ENCODE assay signal across 12 mouse cellular contexts in genomic region chr2:31636742-31637141, GRCm38 (mm10). TPM values are rescaled to one million over a fixed set of nuclear protein-coding genes. Genes with fewer than 3 reads are reported as not detected.
DNase-seq lines count a peak whose midpoint lies in the region; ATAC-seq lines count a peak whose summit lies in the region.
"Had no signal": no experiment of that assay in that cellular context is flagged by ENCODE, and none has a peak within 500 bp of the region (broad histone marks: within the 10 kb centered on the region; RNA-seq: fewer than 3 reads in every experiment).

No protein-coding gene starts in this region.

- H3K9ac ChIP-seq in heart, embryonic 13.5 days = no peak overlapping the region
- no peak overlapping the region for H3K9ac ChIP-seq in hindbrain, embryonic 12.5 days
- H3K9ac ChIP-seq in midbrain, embryonic 14.5 days (replicated peaks; ENCODE audit: low read length) = 0 out of 2 replicates have a peak overlapping the region, but pooled peaks have one; percentile 0

- no peak for ATAC-seq in heart, embryonic 13.5 days (ENCODE audit: extremely low read depth, insufficient number of reproducible peaks, low FRiP score, low TSS enrichment)
- peak; percentile 85 for ATAC-seq in hindbrain, embryonic 12.5 days (ENCODE audit: low FRiP score)
- ATAC-seq in midbrain, embryonic 14.5 days (ENCODE audit: low FRiP score, low TSS enrichment) = peak; percentile 74

- 1% methylated on average over 31 of the region's 35 CpGs for WGBS in heart, embryonic 13.5 days
- 0% methylated on average over 35 of the region's 35 CpGs for WGBS in hindbrain, embryonic 12.5 days
- WGBS in midbrain, embryonic 14.5 days = under 1% methylated on average over 35 of the region's 35 CpGs

- peak overlapping the region; percentile 35 for H3K4me3 ChIP-seq in heart, embryonic 13.5 days
- H3K4me3 ChIP-seq in hindbrain, embryonic 12.5 days = peak overlapping the region; percentile 8
- peak overlapping the region; percentile 29 for H3K4me3 ChIP-seq in midbrain, embryonic 14.5 days (replicated peaks; ENCODE audit: low read depth, low read length)
- H3K4me3 ChIP-seq: erythroblast, embryonic 14.5 days; megakaryocyte, embryonic 14.5 days had no signal

- no peak overlapping the region for H3K27ac ChIP-seq in heart, embryonic 13.5 days (replicated peaks)
- no peak overlapping the region for H3K27ac ChIP-seq in hindbrain, embryonic 12.5 days
- peak overlapping the region; percentile 32; the same call in 1 of the 2 replicates for H3K27ac ChIP-seq in midbrain, embryonic 14.5 days (replicated peaks; ENCODE audit: low read depth, low read length)

- peaks cover 38% of the 10 kb centered on the region for H3K4me1 ChIP-seq in heart, embryonic 13.5 days
- H3K4me1 ChIP-seq in hindbrain, embryonic 12.5 days = peaks cover 62% of the 10 kb centered on the region
- H3K4me1 ChIP-seq in midbrain, embryonic 14.5 days (ENCODE audit: control insufficient read depth, insufficient read depth, low read length) = peaks cover 32% of the 10 kb centered on the region

- no peaks in the 10 kb centered on the region for H3K36me3 ChIP-seq in heart, embryonic 13.5 days
- H3K36me3 ChIP-seq in hindbrain, embryonic 12.5 days = no peaks in the 10 kb centered on the region
- no peaks in the 10 kb centered on the region for H3K36me3 ChIP-seq in midbrain, embryonic 14.5 days (ENCODE audit: control insufficient read depth, insufficient read depth, low read length)

- peak overlapping the region; percentile 55 for H3K4me2 ChIP-seq in heart, embryonic 13.5 days
- H3K4me2 ChIP-seq in hindbrain, embryonic 12.5 days (replicated peaks) = peak overlapping the region; percentile 39
- H3K4me2 ChIP-seq in midbrain, embryonic 14.5 days (ENCODE audit: low read length) = peak overlapping the region; percentile 49

- H3K9me3 ChIP-seq in heart, embryonic 13.5 days = no peaks in the 10 kb centered on the region
- H3K9me3 ChIP-seq in hindbrain, embryonic 12.5 days (replicated peaks) = no peaks in the 10 kb centered on the region
- H3K9me3 ChIP-seq in midbrain, embryonic 14.5 days (ENCODE audit: control insufficient read depth, low read length) = no peaks in the 10 kb centered on the region
- H3K9me3 ChIP-seq: megakaryocyte, embryonic 14.5 days had no signal

- H3K27me3 ChIP-seq in heart, embryonic 13.5 days (replicated peaks) = peaks cover 100% of the 10 kb centered on the region
- peaks cover 99% of the 10 kb centered on the region for H3K27me3 ChIP-seq in hindbrain, embryonic 12.5 days
- peaks cover 89% of the 10 kb centered on the region for H3K27me3 ChIP-seq in midbrain, embryonic 14.5 days (ENCODE audit: control insufficient read depth, insufficient read depth, low read length)

- intact Hi-C loops in heart, postnatal 14 days (cut with DNase I) = no loop called here

- DNase-seq in heart, postnatal 14 days = no peak
- DNase-seq in R1 (ENCODE audit: low read depth, low spot score) = peak; percentile 38
- DNase-seq in midbrain, embryonic 14.5 days = peak; percentile 78
- no peak for DNase-seq in right cerebral cortex, postnatal 4 days
- no peak for DNase-seq in kidney, postnatal 4 days
- DNase-seq in adrenal gland, postnatal 25 days = no peak

RNA-seq across cellular contexts. Expression of gene Prdm12, which starts 3.1 kb away (rescaled TPM):
- not detected in 2 replicates for polyA plus RNA-seq in heart, embryonic 13.5 days (2015; fragmentation: Nextera tagmentation; extraction: Ambion mirVana)
- total RNA-seq in heart, postnatal 14 days (2021) = not detected
- 6.7 and 10.4 TPM in 2 replicates for polyA plus RNA-seq in hindbrain, embryonic 12.5 days (2016; fragmentation: Nextera tagmentation; extraction: Ambion mirVana)
- polyA plus RNA-seq in midbrain, embryonic 14.5 days (2014; fragmentation: Nextera tagmentation; extraction: Ambion mirVana) = 3.1 and 4.7 TPM in 2 replicates
- not detected in 2 replicates for total RNA-seq in adrenal gland, postnatal 25 days (2021)
- total RNA-seq: adrenal gland, postnatal 4 days had no signal
- polyA plus RNA-seq: erythroblast, embryonic 14.5 days; large intestine, adult 2 months had no signal

RNA-seq across cellular contexts. Expression of gene Exosc2, which starts 33.8 kb away (rescaled TPM):
- polyA plus RNA-seq in heart, embryonic 13.5 days (2015; fragmentation: Nextera tagmentation; extraction: Ambion mirVana) = 41.3 and 43.9 TPM in 2 replicates
- 1 to 10 TPM; 9.1 to 9.2 TPM for total RNA-seq in heart, postnatal 14 days (2021)
- polyA plus RNA-seq in hindbrain, embryonic 12.5 days (2016; fragmentation: Nextera tagmentation; extraction: Ambion mirVana) = 46.4 and 49.4 TPM in 2 replicates
- 31.1 and 33.9 TPM in 2 replicates for polyA plus RNA-seq in midbrain, embryonic 14.5 days (2014; fragmentation: Nextera tagmentation; extraction: Ambion mirVana)
- total RNA-seq in adrenal gland, postnatal 25 days (2021) = 23.6 and 25.7 TPM in 2 replicates

RNA-seq across cellular contexts. Expression of gene Abl1, which starts 51.4 kb away (rescaled TPM):
- polyA plus RNA-seq in heart, embryonic 13.5 days (2015; fragmentation: Nextera tagmentation; extraction: Ambion mirVana) = 25.2 and 27.9 TPM in 2 replicates
- 10 to 100 TPM; 43.1 to 45.7 TPM for total RNA-seq in heart, postnatal 14 days (2021)
- 44.7 and 47.2 TPM in 2 replicates for polyA plus RNA-seq in hindbrain, embryonic 12.5 days (2016; fragmentation: Nextera tagmentation; extraction: Ambion mirVana)
- 19.6 and 27.6 TPM in 2 replicates for polyA plus RNA-seq in midbrain, embryonic 14.5 days (2014; fragmentation: Nextera tagmentation; extraction: Ambion mirVana)
- 78.9 and 90.9 TPM in 2 replicates for total RNA-seq in adrenal gland, postnatal 25 days (2021)

Comparison
In these comparisons a context has a peak if more than half of its experiments do, and no peak if none do; other contexts are left out.
1. DNase-seq: peak in R1 (single experiment) and midbrain, embryonic 14.5 days (single experiment); none in heart, postnatal 14 days (0 of 2), right cerebral cortex, postnatal 4 days (single experiment), kidney, postnatal 4 days (0 of 2) and adrenal gland, postnatal 25 days (single experiment).
2. Peak in every context shown above with its lines, with median percentiles within 50 percentile points of each other: H3K4me2 ChIP-seq and H3K4me3 ChIP-seq.